18 mouse cellular contexts compared by ENCODE assay signal in the genomic region with DNA sequence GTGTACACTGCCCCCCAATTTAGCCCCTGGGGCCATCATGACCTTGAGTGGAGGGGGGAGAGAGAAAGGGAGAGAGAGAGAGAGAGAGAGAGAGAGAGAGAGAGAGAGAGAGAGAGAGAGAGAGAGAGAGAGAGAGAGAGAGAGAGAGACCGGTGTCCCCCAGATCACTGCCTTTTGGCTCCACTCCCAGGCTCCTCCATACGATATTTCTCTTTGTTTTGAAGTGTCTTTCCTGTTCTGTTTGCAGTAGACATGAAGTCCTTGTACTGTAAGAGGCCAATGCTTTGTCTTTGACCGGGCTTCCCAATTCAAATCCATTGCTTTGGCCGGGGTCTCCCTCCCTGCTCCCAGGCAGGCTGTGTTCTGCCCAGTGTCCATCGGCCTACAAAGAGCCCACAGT. TPM values are rescaled to one million over a fixed set of nuclear protein-coding genes. Genes with fewer than 3 reads are reported as not detected.
"Had no signal": no experiment of that assay in that cellular context is flagged by ENCODE, and none has a peak within 500 bp of the region (broad histone marks: within the 10 kb centered on the region; RNA-seq: fewer than 3 reads in every experiment).

No protein-coding gene starts in this region.

- ATAC-seq: midbrain, embryonic 16.5 days had no signal

- H3K27ac ChIP-seq: liver, embryonic 14.5 days; lung, embryonic 15.5 days; midbrain, embryonic 12.5 days; neural tube, embryonic 13.5 days; neural tube, embryonic 15.5 days had no signal

- H3K9ac ChIP-seq: liver, embryonic 14.5 days; lung, embryonic 15.5 days; midbrain, embryonic 12.5 days; neural tube, embryonic 13.5 days; neural tube, embryonic 15.5 days had no signal

- H3K27me3 ChIP-seq: lung, embryonic 15.5 days; midbrain, embryonic 12.5 days; neural tube, embryonic 13.5 days had no signal

- H3K4me3 ChIP-seq: lung, embryonic 15.5 days; midbrain, embryonic 12.5 days; myocyte; neural tube, embryonic 13.5 days; neural tube, embryonic 15.5 days had no signal

- H3K4me2 ChIP-seq: lung, embryonic 15.5 days; midbrain, embryonic 12.5 days; neural tube, embryonic 13.5 days; neural tube, embryonic 15.5 days had no signal

- H3K4me1 ChIP-seq: midbrain, embryonic 12.5 days; neural tube, embryonic 13.5 days; neural tube, embryonic 15.5 days had no signal

- DNase-seq: lung, adult 18-20 months; lung, postnatal 10 days; midbrain, embryonic 14.5 days; retina, postnatal 1 day; right cerebral cortex, adult 18-20 months; right cerebral cortex, postnatal 25 days; right cerebral cortex, postnatal 4 days; spleen, adult 18-20 months; thymus, adult 18-20 months; thymus, postnatal 14 days; thymus, postnatal 36 days had no signal

- H3K36me3 ChIP-seq: lung, embryonic 15.5 days; midbrain, embryonic 12.5 days; neural tube, embryonic 13.5 days; neural tube, embryonic 15.5 days had no signal

- H3K9me3 ChIP-seq: lung, embryonic 15.5 days; midbrain, embryonic 12.5 days; neural tube, embryonic 13.5 days; neural tube, embryonic 15.5 days had no signal

RNA-seq across cellular contexts. Expression of a gene that starts 8.9 kb away (rescaled TPM):
- polyA plus RNA-seq: liver, embryonic 14.5 days; myocyte had no signal
